Mouse (Mus musculus) cortical plate, adult 2 months (tissue): ENCODE measurements around the gene Grin2b. TPM values are rescaled to one million over a fixed set of nuclear protein-coding genes. Genes with fewer than 3 reads are reported as not detected.
"Not testable (repeated sequence)": the region's sequence is repeated elsewhere in the genome, so short reads cannot be mapped to it uniquely, and the experiment has no call there.

ENCODE experiments used
- H3K27ac ChIP-seq: fragments of 200-500 bp; 2 replicates; pipeline ENCODE4 v1.5.1; 2012; ENCODE audit warnings: low read length, control low read depth, inconsistent platforms; ENCODE audit not compliant: insufficient read depth
- H3K4me1 ChIP-seq: fragments of 200-500 bp; 2 replicates; pipeline ENCODE4 v1.6.1; 2011; ENCODE audit warnings: low read length; ENCODE audit not compliant: control insufficient read depth, insufficient read depth
- H3K4me3 ChIP-seq: fragments of 200-500 bp; 2 replicates; pipeline ENCODE4 v1.5.1; 2011; ENCODE audit warnings: mild to moderate bottlenecking, low read length, control low read depth; ENCODE audit not compliant: insufficient read depth
- CTCF ChIP-seq: fragments of 200-500 bp; IDR thresholded peaks from 2 replicates; pipeline ENCODE4 v1.5.1; 2011; ENCODE audit warnings: mild to moderate bottlenecking, control low read depth, low read length; ENCODE audit not compliant: insufficient read depth; ENCODE audit errors: extremely low read depth
- POLR2A ChIP-seq: fragments of 200-500 bp; IDR thresholded peaks from 2 replicates; pipeline ENCODE4 v1.6.1; 2011; ENCODE audit warnings: mild to moderate bottlenecking, low read length, control low read depth; ENCODE audit not compliant: insufficient read depth; ENCODE audit errors: extremely low read depth
- polyA plus RNA-seq: library from polyadenylated mRNA; depleted of rRNA; stranded (reverse); fragments of >200 nt; gene quantifications from 2 replicates; pipeline ENCODE4 v1.2.3, GENCODE M21; 2012; rRNA removed

The Grin2b gene
- polyA plus RNA-seq, 1 experiment: 44.7 TPM

- Histone ChIP-seq H3K4me1 (peaks cover 2% of the 10 kb centered on the region; the same call in 1 of the 2 replicates), H3K27ac (no peak overlapping the region), H3K4me3 (no peak overlapping the region)
- TF ChIP-seq CTCF: no peak
- no peak for TF ChIP-seq POLR2A
Observed at GRCm38 (mm10) chr6:135701361-135701760, 471.9 kb downstream of the Grin2b start.

GRCm38 (mm10) chr6:135700717-135701345 lies 472.5 kb downstream of the Grin2b start:
- H3K27ac ChIP-seq: no peak overlapping the region
- H3K4me1 ChIP-seq: peaks cover 2% of the 10 kb centered on the region; the same call in 1 of the 2 replicates
- TF ChIP-seq POLR2A: no peak
- no peak for TF ChIP-seq CTCF
- H3K4me3 ChIP-seq: no peak overlapping the region

GRCm38 (mm10) chr6:135692533-135692932 lies 480.8 kb downstream of the Grin2b start:
- Histone ChIP-seq H3K4me3 (no peak overlapping the region), H3K27ac (no peak overlapping the region), H3K4me1 (peaks cover 1% of the 10 kb centered on the region; the same call in 1 of the 2 replicates)
- TF ChIP-seq CTCF: no peak
- TF ChIP-seq POLR2A: no peak

GRCm38 (mm10) chr6:135691561-135691960 lies 481.8 kb downstream of the Grin2b start:
- no peak overlapping the region for H3K27ac ChIP-seq
- TF ChIP-seq CTCF (no peak), POLR2A (no peak)
- peaks cover 1% of the 10 kb centered on the region; the same call in 1 of the 2 replicates for H3K4me1 ChIP-seq
- H3K4me3 ChIP-seq: no peak overlapping the region

GRCm38 (mm10) chr6:135687926-135688325 lies 485.4 kb downstream of the Grin2b start:
- TF ChIP-seq POLR2A: no peak
- TF ChIP-seq CTCF: no peak
- H3K4me1 ChIP-seq: peaks cover 1% of the 10 kb centered on the region; the same call in 1 of the 2 replicates
- no peak overlapping the region for H3K4me3 ChIP-seq
- no peak overlapping the region for H3K27ac ChIP-seq

- TF ChIP-seq POLR2A (no peak), CTCF (no peak)
- H3K4me1 ChIP-seq: no peaks in the 10 kb centered on the region; the same call in 1 of the 2 replicates
- no peak overlapping the region for H3K27ac ChIP-seq
Observed at GRCm38 (mm10) chr6:135684206-135684605, 489.1 kb downstream of the Grin2b start.

GRCm38 (mm10) chr6:135681423-135681822 lies 491.9 kb downstream of the Grin2b start:
- not testable (repeated sequence) for H3K27ac ChIP-seq, H3K4me1 ChIP-seq, H3K4me3 ChIP-seq

More at GRCm38 (mm10) chr6:135684206-135684605, 489.1 kb downstream of the Grin2b start:
- H3K4me3 ChIP-seq: no peak overlapping the region

GRCm38 (mm10) chr6:135680105-135680710 lies 493.1 kb downstream of the Grin2b start:
- Histone ChIP-seq H3K4me1 (no peaks in the 10 kb centered on the region; the same call in 1 of the 2 replicates), H3K4me3 (no peak overlapping the region), H3K27ac (no peak overlapping the region)
- TF ChIP-seq CTCF (no peak), POLR2A (no peak)

- Histone ChIP-seq H3K4me1 (no peaks in the 10 kb centered on the region), H3K27ac (no peak overlapping the region), H3K4me3 (no peak overlapping the region)
- TF ChIP-seq CTCF (no peak), POLR2A (no peak)
Observed at GRCm38 (mm10) chr6:135674380-135674779, 498.9 kb downstream of the Grin2b start.

- Histone ChIP-seq H3K27ac (no peak overlapping the region), H3K4me3 (no peak overlapping the region), H3K4me1 (no peaks in the 10 kb centered on the region)
- TF ChIP-seq CTCF (no peak), POLR2A (no peak)
Observed at GRCm38 (mm10) chr6:135672003-135672402, 501.3 kb downstream of the Grin2b start.

Other genes with a start within 250 kb of the Grin2b start
- 0.06 TPM in 1 of 2 replicates, not detected in the other for gene Gm8994, start 154.0 kb upstream of the Grin2b start, polyA plus RNA-seq
- not detected in 2 replicates for gene E330021D16Rik, start 242.1 kb upstream of the Grin2b start, polyA plus RNA-seq